Mouse (Mus musculus) forebrain, embryonic 13.5 days (tissue): Measurements from ENCODE around the gene Arhgap24. TPM values are rescaled to one million over a fixed set of nuclear protein-coding genes. Genes with fewer than 3 reads are reported as not detected.

ENCODE experiments used
- ATAC-seq: fragments of 200-750 bp; cut with Nextera tagmentation; 2 replicates; pipeline ENCODE4 v1.8.0; 2017
- H3K27ac ChIP-seq: fragments of 300-500 bp; sonication (generic); 2 replicates; pipeline ENCODE4 v1.5.1; 2015; ENCODE audit warnings: inconsistent platforms, mild to moderate bottlenecking, moderate library complexity
- H3K27me3 ChIP-seq: fragments of 300-500 bp; sonication (generic); 2 replicates; pipeline ENCODE4 v1.6.1; 2015; ENCODE audit warnings: mild to moderate bottlenecking, inconsistent platforms
- H3K36me3 ChIP-seq: fragments of 300-500 bp; sonication (generic); 2 replicates; pipeline ENCODE4 v1.6.1; 2015; ENCODE audit warnings: mild to moderate bottlenecking, inconsistent platforms; ENCODE audit not compliant: poor library complexity, severe bottlenecking
- H3K4me1 ChIP-seq: fragments of 300-500 bp; sonication (generic); 2 replicates; pipeline ENCODE4 v1.6.1; 2015; ENCODE audit warnings: inconsistent platforms
- H3K4me2 ChIP-seq: fragments of 300-500 bp; sonication (generic); 2 replicates; pipeline ENCODE4 v1.6.1; 2015; ENCODE audit warnings: inconsistent platforms, mild to moderate bottlenecking, moderate library complexity
- H3K4me3 ChIP-seq: fragments of 300-500 bp; sonication (generic); 2 replicates; pipeline ENCODE4 v1.5.1; 2015; ENCODE audit warnings: mild to moderate bottlenecking, inconsistent platforms
- H3K9ac ChIP-seq: fragments of 300-500 bp; sonication (generic); 2 replicates; pipeline ENCODE4 v1.6.1; 2015; ENCODE audit warnings: mild to moderate bottlenecking, inconsistent platforms
- H3K9me3 ChIP-seq: fragments of 300-500 bp; sonication (generic); replicated peaks from 2 replicates; pipeline ENCODE4 v1.6.1; 2016; ENCODE audit warnings: inconsistent platforms
- whole genome bisulfite sequencing: fragments of 180-500 bp; shearing (Covaris S2); methylation state at CpG from one replicate; pipeline ENCODE4 v1.1.7; 2015; 5-methylcytosine and 5-hydroxymethylcytosine counted together
- polyA plus RNA-seq: library from polyadenylated mRNA; unstranded; fragments of >200 nt; fragmentation: Nextera tagmentation; extraction: Ambion mirVana; gene quantifications from 2 replicates; pipeline ENCODE4 v1.2.1, GENCODE M21; 2015

Arhgap24 gene
- polyA plus RNA-seq, 1 experiment from 2014 or later, result 2.0 TPM

DNA sequence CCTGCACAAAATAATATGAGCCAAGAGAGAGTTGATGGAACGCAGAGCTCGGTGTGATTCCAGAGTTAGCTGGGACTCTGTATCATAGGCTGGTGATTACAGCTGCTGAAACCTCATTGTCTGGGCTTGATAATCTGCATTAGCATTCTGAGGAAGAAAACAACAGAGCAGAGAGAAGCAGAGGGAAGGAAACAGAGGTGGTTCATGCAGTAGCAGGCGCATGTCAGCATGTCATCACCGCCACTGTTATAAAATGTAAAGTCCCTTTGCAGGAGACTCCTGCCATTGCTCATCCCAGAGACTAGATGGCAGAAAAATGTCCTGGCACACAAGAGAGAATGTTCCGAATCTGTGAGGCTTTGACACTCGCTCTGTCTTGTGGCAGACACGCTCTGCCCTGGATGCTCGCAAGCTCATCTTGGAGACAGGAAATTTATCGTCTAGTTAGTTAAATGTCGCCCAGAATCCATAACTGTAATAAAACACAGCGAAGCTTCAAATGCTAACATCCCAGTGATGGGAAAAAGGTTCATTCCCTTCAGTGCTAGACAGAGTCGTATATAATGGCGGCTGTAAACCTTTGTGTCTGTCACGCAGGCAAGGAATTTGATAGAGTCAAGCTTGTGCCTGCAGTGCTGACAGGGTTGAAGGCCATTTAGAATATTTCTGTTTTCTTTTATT lies 407.4 kb downstream of the Arhgap24 start:
- Histone ChIP-seq H3K4me3 (no peak overlapping the region), H3K36me3 (no peaks in the 10 kb centered on the region), H3K4me2 (no peak overlapping the region), H3K9me3 (no peaks in the 10 kb centered on the region), H3K4me1 (no peaks in the 10 kb centered on the region), H3K27me3 (no peaks in the 10 kb centered on the region), H3K9ac (no peak overlapping the region), H3K27ac (no peak overlapping the region)
- ATAC-seq, result no peak
- WGBS, result 81% methylated on average over 14 of the region's 14 CpGs

DNA sequence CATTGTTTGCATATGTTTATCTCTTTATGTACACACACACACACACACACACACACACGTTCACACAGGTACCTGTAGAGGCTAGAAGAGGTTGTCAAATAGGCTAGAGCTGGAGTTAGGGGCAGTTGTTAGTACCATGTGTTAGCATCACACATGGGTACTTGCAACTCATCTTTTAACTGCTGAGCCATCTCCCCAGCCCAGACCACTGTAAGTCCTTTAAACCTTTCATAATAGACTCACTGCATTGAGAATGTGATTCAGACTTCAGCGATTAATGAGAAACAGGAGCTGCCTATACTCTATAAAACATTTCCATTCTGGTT lies 407.9 kb downstream of the Arhgap24 start:
- no peak overlapping the region for H3K9ac ChIP-seq
- ATAC-seq, result no peak
- no peaks in the 10 kb centered on the region for H3K36me3 ChIP-seq
- no peaks in the 10 kb centered on the region for H3K27me3 ChIP-seq
- no peak overlapping the region for H3K4me3 ChIP-seq
- 81% methylated on average over 2 of the region's 2 CpGs for whole genome bisulfite sequencing
- H3K27ac ChIP-seq, result no peak overlapping the region
- no peaks in the 10 kb centered on the region for H3K9me3 ChIP-seq
- H3K4me2 ChIP-seq, result no peak overlapping the region
- no peaks in the 10 kb centered on the region for H3K4me1 ChIP-seq

DNA sequence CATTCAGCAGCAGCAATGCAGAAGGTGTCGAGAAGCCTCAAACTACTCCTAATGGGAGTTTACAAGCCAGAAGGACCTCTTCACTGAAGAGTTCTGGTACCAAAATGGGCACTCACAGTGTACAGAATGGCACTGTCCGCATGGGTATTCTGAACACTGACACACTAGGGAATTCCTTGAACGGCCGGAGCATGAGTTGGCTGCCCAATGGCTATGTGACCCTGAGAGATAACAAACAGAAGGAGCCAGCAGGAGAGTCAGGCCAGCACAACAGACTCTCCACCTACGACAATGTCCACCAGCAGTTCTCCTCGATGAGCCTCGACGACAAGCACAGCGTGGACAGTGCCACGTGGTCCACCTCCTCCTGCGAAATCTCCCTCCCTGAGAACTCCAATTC lies 411.0 kb downstream of the Arhgap24 start:
- WGBS, result 97% methylated on average over 11 of the region's 11 CpGs
- Histone ChIP-seq H3K27ac (no peak overlapping the region), H3K4me1 (no peaks in the 10 kb centered on the region), H3K9ac (no peak overlapping the region), H3K4me3 (no peak overlapping the region), H3K4me2 (no peak overlapping the region), H3K9me3 (no peaks in the 10 kb centered on the region), H3K36me3 (no peaks in the 10 kb centered on the region), H3K27me3 (no peaks in the 10 kb centered on the region)
- no peak for ATAC-seq

DNA sequence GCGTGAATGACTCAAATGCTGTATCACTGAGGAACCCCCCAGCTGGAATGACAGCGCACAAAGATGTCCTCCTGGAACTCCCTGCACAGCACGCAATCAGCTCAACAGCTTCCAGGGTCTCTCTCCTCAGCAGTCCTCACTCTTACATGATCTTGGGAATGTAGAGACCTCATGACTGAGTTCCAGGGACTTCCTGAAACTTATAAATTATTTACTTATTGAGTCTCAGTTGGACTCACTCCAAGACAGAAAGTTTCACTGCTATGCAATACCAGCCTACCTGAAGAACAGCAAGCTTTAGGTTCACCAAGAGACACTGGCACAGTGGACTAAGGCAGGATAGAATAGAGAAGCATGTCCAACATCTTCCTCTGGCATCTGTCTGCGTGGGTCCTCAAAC lies 417.1 kb downstream of the Arhgap24 start:
- no peaks in the 10 kb centered on the region for H3K4me1 ChIP-seq
- no peaks in the 10 kb centered on the region for H3K27me3 ChIP-seq
- no peak overlapping the region for H3K27ac ChIP-seq
- no peak overlapping the region for H3K4me3 ChIP-seq
- H3K36me3 ChIP-seq, result no peaks in the 10 kb centered on the region
- no peaks in the 10 kb centered on the region for H3K9me3 ChIP-seq
- no peak for ATAC-seq
- no peak overlapping the region for H3K4me2 ChIP-seq
- WGBS, result 93% methylated on average over 4 of the region's 4 CpGs
- H3K9ac ChIP-seq, result no peak overlapping the region

DNA sequence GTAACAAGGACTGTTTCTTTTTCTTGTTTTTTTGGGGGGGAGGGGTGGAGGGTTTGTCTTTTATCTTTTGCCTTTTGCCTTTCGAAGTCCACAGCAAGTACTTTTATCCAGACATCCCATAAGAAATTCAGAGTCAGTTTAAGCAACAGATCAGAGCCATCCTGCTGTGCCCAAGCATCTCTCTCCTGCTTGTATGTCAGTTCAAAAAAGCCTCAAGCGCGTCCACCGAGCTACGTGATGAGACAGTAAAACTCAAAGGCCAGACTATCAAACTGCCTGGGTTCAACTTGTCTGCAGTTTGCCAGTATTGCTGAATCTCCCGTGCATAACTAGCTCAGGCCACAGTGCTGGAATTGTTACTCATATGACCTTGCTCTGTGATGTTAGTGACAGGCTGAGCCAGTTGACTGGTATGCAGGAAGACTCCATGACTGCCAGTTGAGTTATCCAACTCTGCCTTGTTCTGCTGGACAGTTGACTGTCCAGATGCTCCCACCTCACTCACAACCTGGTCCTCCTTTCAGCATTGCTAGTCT lies 418.6 kb downstream of the Arhgap24 start:
- WGBS, result 81% methylated on average over 6 of the region's 6 CpGs
- no peak for ATAC-seq
- H3K4me1 ChIP-seq, result no peaks in the 10 kb centered on the region
- no peaks in the 10 kb centered on the region for H3K27me3 ChIP-seq
- H3K9me3 ChIP-seq, result no peaks in the 10 kb centered on the region
- H3K36me3 ChIP-seq, result no peaks in the 10 kb centered on the region
- no peak overlapping the region for H3K4me2 ChIP-seq
- H3K27ac ChIP-seq, result no peak overlapping the region
- no peak overlapping the region for H3K4me3 ChIP-seq
- H3K9ac ChIP-seq, result no peak overlapping the region

DNA sequence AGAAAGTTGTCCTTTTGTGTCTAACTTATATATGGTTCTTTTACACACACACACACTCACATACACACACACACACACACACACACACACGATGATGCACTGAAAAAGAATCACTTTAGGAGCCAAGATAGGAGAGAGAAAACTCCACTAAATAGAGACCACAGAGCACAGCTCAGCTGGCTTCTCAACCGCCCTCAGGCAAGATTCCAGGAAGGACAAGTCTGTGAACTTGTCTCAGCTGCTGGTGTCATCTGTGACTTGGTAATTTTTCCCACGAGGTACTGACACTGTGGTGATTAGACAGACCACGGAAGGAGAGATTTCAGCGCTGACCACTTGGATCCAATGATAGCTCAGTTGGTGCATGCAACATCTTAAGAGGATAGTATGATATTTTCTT lies 420.0 kb downstream of the Arhgap24 start:
- Histone ChIP-seq H3K9ac (no peak overlapping the region), H3K4me1 (no peaks in the 10 kb centered on the region), H3K9me3 (no peaks in the 10 kb centered on the region), H3K27me3 (no peaks in the 10 kb centered on the region), H3K36me3 (no peaks in the 10 kb centered on the region), H3K4me3 (no peak overlapping the region), H3K27ac (no peak overlapping the region), H3K4me2 (no peak overlapping the region)
- 86% methylated on average over 5 of the region's 5 CpGs for WGBS
- no peak for ATAC-seq

DNA sequence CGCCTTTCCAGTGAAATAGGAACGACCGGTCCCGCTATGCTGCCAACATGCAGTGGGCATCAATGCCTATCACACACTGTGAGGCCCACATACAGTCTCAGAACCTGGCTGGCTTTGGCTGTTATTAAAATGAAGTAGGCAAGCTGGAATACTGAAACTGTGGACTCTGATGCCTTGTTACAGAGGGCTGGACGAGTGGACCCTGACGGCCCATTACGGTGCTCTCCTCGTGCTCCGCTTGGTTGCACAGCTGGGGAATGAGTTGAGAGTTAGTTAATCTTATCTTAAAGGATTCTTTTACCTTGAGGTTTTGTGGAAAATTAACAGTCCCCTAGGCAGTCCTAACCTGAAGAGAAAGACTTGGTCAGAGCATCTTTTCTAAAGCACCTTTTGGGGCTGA lies 422.3 kb downstream of the Arhgap24 start:
- H3K9ac ChIP-seq, result no peak overlapping the region
- no peak overlapping the region for H3K4me2 ChIP-seq
- H3K27ac ChIP-seq, result no peak overlapping the region
- no peak overlapping the region for H3K4me3 ChIP-seq
- H3K9me3 ChIP-seq, result no peaks in the 10 kb centered on the region
- no peaks in the 10 kb centered on the region for H3K27me3 ChIP-seq
- 85% methylated on average over 9 of the region's 9 CpGs for WGBS
- no peaks in the 10 kb centered on the region for H3K4me1 ChIP-seq
- H3K36me3 ChIP-seq, result no peaks in the 10 kb centered on the region
- ATAC-seq, result no peak

DNA sequence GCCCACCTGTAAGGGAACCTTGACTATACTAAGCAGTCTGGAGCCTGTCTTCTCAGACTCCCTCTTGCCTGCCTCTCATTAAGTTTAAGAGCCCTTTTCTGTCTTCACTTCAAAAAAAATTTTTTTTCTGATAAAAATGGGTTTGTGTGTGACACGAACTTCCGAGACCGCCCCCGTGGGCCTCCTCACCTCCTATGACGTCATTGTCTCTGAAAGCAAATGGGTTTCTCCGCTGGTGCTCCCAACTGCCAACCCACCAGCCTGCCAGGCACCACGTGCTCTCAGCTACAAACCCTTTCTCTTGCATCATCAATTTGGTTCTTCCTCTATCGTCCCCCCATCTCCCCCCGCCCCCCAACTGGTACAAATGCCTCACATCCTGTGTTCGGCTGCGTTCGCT lies 422.9 kb downstream of the Arhgap24 start:
- Histone ChIP-seq H3K27me3 (no peaks in the 10 kb centered on the region), H3K4me2 (no peak overlapping the region), H3K4me1 (no peaks in the 10 kb centered on the region), H3K9ac (no peak overlapping the region), H3K36me3 (no peaks in the 10 kb centered on the region), H3K27ac (no peak overlapping the region), H3K9me3 (no peaks in the 10 kb centered on the region), H3K4me3 (no peak overlapping the region)
- 89% methylated on average over 12 of the region's 12 CpGs for WGBS
- ATAC-seq, result no peak

DNA sequence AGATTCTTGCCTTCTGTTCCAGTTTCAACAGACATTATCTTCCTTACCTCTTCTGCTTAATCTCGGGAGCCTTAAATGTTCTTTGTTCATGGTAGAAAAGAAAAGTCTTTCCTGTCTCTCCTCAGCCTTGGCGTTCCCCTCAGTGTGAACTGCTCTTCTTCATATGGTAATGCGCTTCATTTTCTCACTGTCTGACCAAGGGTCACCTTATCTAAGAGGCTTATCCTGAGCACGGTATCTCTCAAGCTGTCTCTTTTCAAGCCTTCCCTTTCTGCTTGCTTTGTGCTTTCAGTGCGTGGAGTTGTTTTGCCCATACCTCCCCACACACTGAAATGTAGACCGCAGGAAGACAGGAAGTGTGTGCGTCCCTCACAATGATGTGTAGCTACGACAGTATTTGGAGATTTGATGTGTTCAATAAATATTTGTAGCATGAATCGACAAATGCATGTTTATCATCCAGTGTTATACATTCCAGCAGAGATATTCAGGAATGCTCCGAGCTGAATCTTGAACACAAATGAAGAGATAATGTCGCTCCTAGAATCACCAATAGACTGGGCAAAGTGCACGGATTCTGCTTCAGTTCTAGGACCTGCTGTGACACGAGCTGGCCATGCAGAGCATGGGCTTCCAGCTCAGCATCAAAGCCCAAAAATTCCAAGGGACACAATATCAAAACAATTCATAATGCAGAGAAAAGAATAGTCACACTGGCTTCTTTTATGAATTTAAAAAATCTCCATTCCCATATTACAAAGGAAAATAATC lies 424.4 kb downstream of the Arhgap24 start:
- H3K9ac ChIP-seq, result no peak overlapping the region
- H3K4me2 ChIP-seq, result no peak overlapping the region
- no peak overlapping the region; the same call in 1 of the 2 replicates for H3K27ac ChIP-seq
- ATAC-seq, result peak; percentile 36; the same call in 1 of the 2 replicates
- 45% methylated on average over 13 of the region's 13 CpGs for WGBS
- H3K36me3 ChIP-seq, result no peaks in the 10 kb centered on the region
- no peaks in the 10 kb centered on the region for H3K4me1 ChIP-seq
- H3K9me3 ChIP-seq, result no peaks in the 10 kb centered on the region
- no peak overlapping the region for H3K4me3 ChIP-seq
- no peaks in the 10 kb centered on the region for H3K27me3 ChIP-seq

DNA sequence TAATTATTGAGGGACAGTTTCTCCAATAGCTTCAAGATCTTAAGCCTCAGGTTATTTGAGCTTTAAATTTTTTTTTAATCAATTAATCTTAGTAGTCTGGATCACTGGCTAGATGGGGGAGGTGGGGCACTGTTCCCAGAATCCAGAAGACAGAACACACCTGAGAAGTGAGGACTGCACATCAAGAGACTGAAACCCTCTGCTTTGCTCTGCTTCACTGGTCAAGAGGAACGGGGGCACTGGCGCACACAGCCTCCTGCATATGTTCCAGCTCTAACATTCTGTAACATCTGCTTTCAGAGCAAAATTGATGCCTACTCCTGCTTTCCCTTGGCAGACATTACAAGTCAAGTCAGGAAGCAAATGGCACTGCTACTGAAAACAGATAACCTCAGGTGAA lies 439.0 kb downstream of the Arhgap24 start:
- H3K27ac ChIP-seq, result no peak overlapping the region
- H3K9ac ChIP-seq, result no peak overlapping the region
- H3K27me3 ChIP-seq, result no peaks in the 10 kb centered on the region
- H3K4me2 ChIP-seq, result no peak overlapping the region
- H3K9me3 ChIP-seq, result no peaks in the 10 kb centered on the region
- no peaks in the 10 kb centered on the region for H3K4me1 ChIP-seq
- H3K36me3 ChIP-seq, result peaks cover 27% of the 10 kb centered on the region
- no peak overlapping the region for H3K4me3 ChIP-seq
- no peak for ATAC-seq
- WGBS, result 83% methylated on average over 2 of the region's 2 CpGs

DNA sequence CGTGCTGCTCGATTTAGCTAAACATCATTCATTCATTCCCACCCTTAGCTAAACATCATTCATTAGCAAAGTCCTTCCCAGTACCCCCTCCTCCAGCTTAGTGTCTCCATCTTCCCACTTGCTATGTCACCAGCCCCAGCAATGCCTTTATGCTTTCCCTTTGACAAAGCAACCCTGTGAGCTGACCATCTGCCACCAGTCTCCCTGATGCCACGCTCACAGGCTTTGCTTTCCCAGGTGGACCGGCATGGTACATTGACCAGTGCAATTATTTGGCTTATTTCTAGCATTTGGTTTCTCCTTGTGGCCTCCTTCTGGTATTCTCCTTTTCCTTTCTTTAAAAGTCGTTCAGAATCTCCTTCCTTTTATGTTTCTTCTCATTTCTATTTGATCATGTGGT lies 445.6 kb downstream of the Arhgap24 start:
- 81% methylated on average over 5 of the region's 5 CpGs for WGBS
- no peak overlapping the region for H3K4me2 ChIP-seq

DNA sequence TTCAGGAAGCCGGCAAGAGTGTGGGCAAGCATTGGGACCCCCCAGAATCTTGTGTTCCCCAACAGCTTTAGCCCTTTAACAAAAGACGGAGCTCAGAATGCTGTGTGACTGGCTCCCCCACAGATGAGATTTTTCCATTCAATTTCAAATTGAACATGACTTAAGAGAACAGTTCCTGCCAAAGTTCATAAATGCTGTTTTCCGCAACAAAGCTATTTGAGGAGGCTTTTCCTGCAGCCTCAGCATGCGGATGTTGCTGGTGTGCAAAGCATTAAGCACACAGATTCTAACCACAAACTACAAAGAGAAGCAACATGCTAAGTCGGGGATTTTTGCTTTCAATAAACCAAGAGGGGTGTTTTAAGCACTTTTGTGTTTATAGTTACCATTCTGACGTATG lies 449.0 kb downstream of the Arhgap24 start:
- H3K4me1 ChIP-seq, result no peaks in the 10 kb centered on the region
- WGBS, result 56% methylated on average over 6 of the region's 6 CpGs
- no peak overlapping the region for H3K4me2 ChIP-seq
- 0 out of 2 replicates have a peak, but pooled peaks cover 4% of the 10 kb centered on the region for H3K36me3 ChIP-seq
- H3K27ac ChIP-seq, result no peak overlapping the region
- H3K27me3 ChIP-seq, result no peaks in the 10 kb centered on the region
- no peaks in the 10 kb centered on the region for H3K9me3 ChIP-seq
- no peak overlapping the region for H3K4me3 ChIP-seq
- ATAC-seq, result no peak
- no peak overlapping the region for H3K9ac ChIP-seq

More for the DNA sequence above, 445.6 kb downstream of the Arhgap24 start:
- Histone ChIP-seq H3K4me1 (no peaks in the 10 kb centered on the region), H3K9me3 (no peaks in the 10 kb centered on the region), H3K36me3 (peaks cover 20% of the 10 kb centered on the region), H3K9ac (no peak overlapping the region), H3K4me3 (no peak overlapping the region), H3K27ac (no peak overlapping the region), H3K27me3 (no peaks in the 10 kb centered on the region)
- no peak for ATAC-seq
